Mouse (Mus musculus) adrenal gland, postnatal 14 days (tissue): ENCODE results near the gene Myzap. TPM values are rescaled to one million over a fixed set of nuclear protein-coding genes. Genes with fewer than 3 reads are reported as not detected.

ENCODE experiments used
- DNase-seq: peaks from one replicate; pipeline ENCODE4 v3.0.0; 2021; ENCODE audit warnings: mixed read lengths
- total RNA-seq: library from RNA; stranded (reverse); gene quantifications from 2 replicates; pipeline ENCODE4 v1.2.3, GENCODE M21; 2021

Myzap gene
- total RNA-seq, 1 experiment from 2014 or later, result 9.4 TPM

DNA sequence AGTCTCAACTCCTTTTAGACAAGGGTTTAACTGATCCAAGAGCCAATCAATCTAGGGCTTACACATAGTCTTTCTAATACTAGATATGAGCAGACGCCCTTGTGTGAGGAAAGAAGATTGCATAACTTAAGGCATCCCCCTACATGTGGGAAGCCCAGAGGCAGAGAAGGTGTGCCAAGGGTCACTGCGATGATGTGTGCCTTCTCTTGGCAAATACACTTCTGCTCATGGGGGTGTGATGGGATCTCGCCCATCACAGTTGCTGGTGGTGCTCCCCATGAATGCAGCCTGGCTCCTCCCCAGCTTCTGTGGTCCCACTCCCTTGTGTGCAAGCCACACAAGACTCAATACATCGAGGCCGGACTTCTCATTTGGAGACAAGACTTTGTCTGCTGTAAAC, 47.3 kb downstream of the Myzap start:
- no peak for DNase-seq

DNA sequence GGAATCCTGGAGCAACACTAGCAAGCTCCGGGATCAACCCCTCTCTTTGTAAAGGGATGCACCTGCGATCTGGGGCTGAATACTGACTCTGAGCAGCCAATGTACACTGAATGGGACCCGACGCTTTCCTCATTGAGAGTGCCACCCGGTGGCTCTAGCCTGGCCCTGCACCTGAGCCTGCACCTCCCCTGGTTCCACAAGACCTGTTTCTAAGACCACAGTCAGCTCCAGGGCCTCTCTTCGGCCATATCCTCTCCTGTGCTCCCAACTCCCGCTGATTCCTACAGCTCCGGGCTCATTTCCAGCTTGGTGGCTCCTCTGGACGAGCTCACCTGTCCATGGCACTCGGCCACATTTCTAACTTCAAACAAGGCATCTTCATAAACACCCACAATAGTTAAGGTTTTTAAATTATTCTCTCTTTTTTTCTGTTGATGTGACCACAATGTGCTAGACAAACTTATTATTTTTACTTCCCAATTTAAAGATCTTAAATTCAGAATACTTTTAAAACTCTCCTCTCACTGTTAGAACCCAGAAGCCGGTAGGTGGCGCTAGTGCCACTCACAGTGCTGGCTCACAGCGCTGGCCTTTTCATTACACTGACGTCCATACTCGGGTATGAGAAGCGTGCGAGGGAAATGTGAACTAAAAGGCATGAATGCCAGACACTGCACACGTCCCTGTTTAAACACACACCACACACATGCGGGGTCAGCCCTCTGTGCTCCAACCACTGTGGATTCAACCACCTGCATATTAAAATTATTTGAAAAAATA, 48.5 kb downstream of the Myzap start:
- peak; percentile 91 for DNase-seq

DNA sequence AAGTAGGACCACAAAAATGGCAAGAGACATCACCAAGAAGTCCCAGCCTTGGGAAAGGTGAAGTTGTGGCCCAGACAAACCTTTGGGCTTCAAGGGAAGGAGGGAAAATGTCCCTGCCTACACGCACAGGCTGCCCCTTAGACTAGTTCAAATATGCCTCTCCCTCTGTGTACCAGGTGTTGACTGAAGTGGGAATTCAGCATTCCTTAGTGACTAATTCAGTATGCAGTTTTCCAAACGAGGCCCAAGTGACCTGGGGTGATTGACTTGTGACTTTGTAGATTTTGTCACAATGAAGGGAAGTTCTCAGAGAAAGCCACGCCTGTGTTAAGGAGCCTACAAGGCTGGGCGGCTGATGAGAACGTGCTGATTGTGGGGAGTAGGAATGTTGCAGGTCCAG, 49.9 kb downstream of the Myzap start:
- DNase-seq, result no peak

DNA sequence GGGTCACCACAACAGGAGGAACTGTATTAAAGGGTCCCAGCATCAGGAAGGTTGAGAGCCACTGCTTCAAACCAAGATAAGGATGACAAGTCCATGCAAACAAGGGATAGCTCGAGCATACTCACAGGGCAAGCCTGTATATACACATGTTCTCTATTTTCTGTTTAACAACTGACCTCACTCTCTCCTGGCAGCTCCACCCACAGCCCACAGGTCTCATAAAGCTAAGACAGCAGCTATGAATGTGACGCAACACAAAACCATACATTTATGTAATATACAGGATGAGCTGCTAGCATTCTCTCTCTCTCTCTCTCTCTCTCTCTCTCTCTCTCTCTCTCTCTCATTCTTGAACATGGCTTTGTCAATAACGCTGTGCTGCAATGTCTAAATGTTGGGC, 51.4 kb downstream of the Myzap start:
- no peak for DNase-seq

DNA sequence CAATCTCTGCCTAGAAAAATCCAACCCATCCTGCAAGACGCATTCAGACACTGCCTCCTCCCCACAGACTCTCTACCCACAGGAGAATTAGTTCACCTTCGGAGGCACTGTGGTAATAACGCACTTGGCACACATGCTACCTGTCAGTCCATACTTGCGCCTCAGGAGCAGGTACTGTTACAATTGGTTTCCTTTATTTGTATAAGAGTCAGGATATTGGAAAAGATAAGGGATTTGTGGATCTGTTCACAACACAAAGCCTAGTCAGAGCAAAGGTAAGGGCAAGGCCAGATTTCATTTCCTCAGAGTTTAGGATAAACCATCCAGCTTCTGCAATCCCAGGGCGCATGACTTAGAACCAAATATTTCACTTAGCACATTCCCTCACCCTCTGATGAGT, 56.4 kb downstream of the Myzap start:
- no peak for DNase-seq

DNA sequence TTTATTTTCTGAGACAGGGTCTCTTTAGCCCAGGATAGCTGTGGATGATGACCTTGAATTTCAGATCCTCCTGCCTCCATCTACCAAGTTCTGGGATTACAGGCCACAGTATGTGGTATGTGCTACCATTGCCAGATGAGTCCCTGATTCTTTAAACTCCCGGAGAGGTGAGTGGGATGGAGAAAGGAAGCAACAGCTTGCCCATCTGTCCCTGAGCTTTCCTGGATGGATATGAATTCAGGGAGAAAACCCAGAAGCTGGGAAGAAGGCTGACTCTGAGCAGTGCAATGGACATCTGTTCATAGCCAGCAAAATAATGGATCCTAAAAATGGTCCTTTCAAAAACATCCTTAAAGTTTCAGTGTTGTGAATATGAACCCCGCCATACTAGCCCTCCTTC, 57.1 kb downstream of the Myzap start:
- DNase-seq, result no peak

DNA sequence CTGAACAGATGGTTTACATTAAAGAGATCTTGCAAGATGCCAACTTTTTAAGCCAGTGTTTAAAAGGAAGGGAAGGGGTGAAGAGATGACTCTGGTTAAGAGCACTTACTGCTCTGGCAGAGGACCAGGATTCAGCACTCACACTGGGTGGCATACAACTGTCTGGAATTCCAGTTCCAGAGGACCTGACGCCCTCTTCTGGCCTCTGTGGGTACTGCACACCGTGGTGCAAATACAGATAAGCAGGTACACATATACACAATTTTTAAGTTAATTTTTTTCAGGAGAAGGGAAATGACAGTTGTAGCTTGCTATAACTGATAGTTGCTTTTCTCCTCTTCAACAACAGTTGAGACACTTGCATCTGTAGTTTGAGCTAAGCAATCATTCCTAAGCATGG, 62.2 kb downstream of the Myzap start:
- no peak for DNase-seq

DNA sequence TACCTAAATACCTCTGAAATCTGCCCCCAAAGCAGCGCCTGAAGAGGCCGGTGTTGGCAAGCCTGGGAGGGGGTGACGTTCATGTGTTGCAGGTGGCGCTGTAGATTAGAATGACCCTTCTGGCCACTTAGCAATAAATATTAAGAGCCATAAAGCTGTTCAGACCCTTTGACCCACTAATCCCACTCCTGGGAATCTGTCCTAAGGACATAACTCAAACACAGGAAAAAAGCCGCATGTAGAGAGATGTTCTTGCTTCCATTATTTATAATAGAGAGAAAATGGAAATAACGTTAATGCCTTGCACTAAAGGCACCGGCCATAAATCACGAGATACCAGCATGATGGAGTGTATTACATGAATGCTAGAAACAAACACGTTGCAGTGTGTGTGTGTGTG, 64.7 kb downstream of the Myzap start:
- DNase-seq, result no peak

DNA sequence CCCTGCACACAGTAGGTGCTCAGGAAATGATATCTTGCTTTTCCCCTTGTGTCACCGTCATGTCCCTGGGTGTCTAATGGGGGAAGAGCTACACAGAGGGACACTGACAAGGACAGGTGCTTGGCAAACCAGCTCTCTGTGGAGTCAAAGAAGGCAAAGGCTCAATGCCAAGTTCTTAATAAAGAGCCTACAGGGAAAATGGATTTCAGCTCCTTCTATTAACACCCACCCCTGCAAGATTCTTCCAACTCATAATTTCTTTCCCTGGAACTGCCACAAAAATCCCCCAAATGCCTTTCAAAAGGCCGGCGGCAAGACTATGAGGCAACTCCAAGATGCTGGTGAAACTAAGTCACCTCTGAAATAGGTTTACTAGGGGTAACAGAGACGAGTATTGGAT, 68.3 kb downstream of the Myzap start:
- no peak for DNase-seq

DNA sequence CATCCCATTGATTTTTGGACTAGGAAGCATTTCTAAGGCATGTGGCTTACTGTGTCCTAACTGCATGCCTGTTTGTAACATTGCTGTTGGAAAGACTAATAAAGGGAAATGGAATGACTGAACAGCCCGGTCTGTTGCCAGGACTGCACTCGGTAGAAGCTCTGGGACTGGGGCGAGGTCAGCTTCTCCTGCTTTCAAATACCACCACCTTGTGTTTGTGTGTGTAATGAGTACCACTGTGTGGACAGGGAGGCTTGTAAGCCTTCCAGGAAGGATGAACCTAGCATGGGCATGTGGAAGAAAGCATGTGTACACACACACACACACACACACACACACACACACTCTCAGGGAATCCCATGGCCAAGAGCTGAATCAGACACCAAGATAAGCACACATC, 72.3 kb downstream of the Myzap start:
- peak; percentile 13 for DNase-seq

DNA sequence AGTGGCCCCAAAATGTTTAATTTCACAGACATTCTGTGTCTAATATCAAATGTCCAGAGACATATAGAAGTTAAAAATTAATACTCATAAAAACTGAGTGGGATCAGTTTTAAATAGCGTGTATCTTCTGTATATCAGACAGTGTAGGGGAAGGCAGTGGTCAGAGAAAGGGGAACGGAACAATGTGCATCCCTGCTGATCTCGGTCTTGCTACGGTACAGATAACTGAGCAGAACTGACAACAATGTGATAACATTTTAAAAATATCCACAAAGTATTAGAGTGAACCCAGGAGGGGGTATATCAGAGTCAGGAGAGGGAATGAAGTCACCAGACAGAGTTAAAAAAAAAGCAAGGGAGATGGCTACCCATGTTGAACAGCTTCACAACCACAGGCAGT, 74.7 kb downstream of the Myzap start:
- DNase-seq, result no peak

DNA sequence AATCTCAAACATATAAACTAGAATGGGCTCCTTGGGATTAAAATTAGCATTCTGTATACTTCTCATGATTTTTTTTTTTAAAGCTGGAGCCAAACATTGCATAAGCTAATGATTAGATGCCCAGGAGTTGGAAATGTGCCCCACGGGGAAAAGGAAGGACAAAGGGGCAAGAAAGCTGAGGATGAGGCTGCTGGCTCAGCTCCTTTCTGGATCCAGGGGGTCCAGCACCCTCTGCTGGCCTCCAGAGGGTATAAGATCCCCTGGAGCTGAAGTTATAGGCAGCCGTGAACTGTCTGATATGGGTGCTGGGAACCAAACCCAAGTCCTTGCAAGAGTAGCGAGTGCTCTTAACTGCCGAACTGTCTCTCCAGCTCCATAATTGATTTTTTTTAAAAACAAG, 76.3 kb downstream of the Myzap start:
- DNase-seq, result no peak

DNA sequence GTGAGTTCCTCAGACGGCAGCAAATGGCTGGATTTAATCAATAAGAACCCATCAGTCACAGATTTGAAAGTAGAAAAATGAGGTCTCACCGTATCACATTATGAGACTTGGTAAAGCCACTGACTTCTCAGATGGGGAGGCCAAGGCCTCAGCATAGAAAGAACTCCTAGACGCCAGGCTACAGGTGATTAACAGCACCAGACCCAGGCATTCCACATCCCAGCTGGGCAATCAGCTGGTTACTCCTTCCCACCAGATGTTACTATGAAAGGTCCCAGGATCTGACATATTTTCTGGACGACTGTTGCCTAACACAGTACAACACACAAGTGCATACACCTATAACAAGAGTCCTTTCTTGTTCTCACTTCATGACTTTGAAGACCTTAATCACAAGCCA, 78.6 kb downstream of the Myzap start:
- DNase-seq, result no peak

DNA sequence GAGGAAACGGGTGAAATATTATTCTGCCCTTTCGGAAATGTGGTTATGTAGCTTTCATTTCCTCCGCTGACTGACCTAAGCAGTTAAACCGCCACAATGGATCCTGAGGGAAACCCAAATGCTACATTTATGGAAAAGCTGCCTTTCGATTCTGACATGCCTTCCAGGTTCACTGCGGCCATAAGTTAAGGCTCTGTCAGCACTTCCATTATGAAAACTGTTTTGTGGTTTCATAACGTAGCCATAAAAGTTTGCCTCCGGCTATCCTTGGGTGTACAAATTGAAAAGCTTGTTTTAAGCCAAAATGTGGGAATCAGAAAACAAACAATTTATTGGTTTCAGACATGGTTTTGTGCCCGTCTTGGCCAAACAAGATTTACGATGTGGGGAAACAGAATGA, 79.3 kb downstream of the Myzap start:
- no peak for DNase-seq

DNA sequence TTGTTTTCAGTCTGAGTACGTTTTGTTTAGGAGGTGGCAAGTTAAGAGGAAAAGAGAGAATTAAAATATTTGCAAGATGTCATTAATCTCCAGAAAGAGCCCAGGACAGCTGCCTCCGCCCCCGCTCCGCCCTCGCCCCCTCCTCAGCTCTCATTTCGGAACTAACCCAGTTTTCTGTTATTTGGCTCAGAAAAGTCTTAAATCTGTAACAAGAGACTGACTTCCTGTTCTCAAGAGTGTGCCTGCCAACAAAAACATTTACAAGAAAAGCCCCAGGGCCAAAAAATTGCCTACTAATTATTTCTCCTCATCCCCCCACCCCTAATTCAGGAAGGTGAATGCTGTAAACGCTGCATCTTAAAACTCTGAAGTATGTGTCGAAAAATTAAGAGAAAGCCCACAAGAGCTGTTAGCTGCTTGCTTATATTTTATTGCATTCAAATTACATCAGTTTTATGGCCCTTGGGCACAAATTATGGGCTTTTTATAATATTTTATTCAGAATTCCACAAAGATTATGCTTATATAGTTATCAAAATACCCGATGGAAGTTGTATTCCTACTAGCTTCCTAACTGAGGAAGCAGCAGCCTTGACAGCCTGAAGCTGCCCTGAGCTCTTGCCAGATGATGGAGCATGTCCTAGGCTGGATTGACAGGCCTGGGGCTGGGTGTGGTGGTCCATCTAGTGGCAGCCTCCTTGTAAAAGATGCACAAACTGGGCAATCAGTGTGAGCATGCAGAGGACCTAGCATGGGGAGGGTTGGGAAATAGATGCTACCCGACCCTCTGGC, 93.6 kb downstream of the Myzap start:
- no peak for DNase-seq

DNA sequence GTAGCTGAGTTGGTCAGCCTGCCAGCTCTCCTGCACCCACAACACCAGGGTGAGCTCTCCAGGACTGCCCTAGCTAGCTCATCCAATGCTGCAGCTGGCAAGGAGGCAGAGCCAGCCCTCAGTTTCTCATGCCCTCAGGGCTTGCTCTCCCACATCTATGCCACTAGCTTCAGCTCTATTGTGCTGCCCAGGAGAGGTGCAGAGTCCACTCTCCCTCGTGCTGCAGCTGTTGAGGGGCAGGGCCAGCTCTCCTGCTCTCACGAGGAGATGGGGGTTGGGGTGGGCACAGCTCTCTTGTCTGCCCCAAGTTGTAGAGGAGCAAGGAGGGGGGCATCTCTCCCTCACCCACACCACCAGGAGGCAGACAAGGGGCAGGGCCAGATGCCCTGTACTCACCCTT, 95.5 kb downstream of the Myzap start:
- no peak for DNase-seq

DNA sequence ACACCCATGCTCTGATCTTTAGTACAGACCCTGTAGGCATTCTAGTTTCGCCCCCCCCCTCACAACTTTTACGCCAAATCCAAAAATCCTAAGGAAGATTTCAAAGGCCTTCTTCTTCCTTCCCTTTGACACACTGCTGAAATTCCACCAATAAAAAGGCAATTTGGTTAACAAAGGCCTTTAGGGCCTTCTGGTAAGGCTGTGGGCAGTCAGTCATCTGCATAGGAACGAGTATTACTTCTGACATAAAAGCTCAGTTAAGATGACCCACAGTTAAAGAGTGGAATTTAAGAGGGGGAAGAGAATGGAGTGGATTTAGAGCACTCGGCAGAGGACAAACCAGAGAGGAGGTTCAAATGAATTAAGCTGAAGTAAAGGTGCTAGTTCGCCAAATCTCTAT, 98.4 kb downstream of the Myzap start:
- DNase-seq, result no peak

DNA sequence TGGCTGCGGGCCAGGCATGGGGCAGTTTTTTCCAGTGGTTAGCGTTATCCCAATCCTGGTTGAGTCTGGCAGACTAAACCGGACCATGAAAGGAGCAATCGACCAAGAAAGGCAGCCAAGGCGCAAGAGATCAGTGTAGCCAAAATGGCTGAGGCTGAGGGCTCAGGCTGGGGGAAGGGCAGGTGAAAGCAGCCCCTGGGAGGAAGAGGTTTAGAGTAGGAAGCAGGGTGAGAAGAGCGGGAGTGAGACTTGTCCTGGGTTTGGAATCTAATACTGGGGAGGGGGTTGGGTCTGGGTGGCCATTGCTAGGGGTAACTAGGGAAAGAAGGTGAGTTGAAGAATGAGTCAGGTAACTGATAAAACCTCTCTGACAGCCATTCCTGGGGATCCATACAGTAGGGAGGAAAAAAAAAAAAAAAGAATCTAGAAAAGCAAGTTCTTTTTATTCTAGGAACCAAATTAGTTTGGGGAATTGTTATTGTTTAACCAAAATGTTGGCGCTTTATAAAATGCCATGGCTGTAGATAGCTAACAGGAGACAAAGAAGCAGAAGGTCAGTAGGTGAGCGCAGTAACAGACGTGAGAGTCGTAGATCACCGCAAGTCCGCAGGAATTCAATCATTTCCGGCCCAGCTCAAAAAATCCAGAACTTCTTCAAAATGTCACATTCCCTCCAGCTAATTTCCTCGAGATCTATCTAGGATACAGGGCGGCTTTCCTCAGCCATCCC, 99.7 kb downstream of the Myzap start:
- DNase-seq, result no peak

DNA sequence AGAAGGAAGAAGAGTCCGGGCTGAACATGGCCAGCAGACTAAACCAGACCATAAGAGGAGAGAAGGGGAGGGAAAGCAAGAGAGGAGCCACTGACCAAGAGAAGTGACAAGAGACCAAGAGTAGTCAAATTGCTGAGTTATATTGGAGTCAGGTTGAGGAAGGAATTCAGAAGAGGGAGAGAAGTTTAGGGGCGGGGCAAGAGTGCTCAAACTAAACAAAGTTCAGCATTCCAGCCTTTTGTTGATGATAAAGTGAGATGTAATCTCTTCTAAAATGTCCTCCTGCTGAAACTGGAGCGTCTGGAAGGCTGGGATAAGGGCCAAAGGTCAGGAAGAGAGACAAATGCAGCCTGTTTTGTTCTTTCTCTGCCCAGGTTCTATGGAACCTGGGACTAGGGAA, 102.1 kb downstream of the Myzap start:
- DNase-seq, result no peak

DNA sequence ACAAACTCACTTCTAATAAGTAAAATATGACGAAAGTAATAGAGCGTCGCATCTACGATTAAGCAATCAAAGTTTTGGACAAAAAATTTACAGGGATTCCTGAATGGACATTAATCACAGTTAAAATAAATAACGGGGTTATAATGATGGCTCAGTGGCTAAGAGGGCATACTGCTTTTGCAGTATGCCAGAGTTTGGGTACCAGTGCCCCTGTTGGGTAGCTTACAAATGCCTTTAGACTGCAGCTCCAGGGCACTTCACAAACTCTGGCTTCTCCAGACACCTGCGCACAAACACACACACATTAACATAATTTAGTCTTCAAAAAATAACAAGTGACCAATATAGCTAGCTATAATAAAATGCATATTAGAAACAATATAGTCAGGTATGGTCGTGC, 106.0 kb downstream of the Myzap start:
- DNase-seq, result no peak

DNA sequence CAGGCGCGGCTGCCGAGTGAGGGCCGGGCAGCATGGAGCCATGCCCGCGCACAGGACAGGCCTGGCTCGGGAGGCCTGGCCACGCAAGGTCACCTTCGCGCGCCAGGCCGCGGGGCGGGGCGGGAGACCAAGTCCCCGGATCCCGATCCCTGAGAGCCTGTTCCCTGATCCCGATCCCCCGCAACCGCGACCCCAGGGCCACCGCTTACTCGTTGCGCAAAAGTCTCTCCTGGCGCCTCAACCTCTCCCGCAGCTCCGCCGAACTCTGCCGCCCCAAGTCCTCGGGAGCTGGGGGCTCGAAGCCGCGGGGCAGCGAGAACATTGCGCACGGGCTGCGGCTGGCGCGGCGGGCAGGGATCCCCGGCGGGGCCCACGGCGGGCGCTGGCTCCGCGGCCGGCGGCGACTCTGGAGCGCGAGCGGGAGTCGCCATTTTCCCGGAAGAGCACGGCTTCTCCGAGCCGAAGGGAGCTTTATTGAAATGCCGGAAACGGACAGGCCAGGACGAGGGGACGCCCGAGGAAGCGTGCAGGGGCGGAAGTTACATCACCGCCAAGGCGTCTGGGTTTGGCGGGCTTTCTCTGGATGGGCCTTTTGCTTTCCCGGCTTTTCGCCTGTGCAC, 106.6 kb downstream of the Myzap start, which contains the start of gene Polr2m:
TSS of gene Polr2m (minus strand) at position 461 of the 620 bp plus-strand sequence.
- DNase-seq, result peak; percentile 98

DNA sequence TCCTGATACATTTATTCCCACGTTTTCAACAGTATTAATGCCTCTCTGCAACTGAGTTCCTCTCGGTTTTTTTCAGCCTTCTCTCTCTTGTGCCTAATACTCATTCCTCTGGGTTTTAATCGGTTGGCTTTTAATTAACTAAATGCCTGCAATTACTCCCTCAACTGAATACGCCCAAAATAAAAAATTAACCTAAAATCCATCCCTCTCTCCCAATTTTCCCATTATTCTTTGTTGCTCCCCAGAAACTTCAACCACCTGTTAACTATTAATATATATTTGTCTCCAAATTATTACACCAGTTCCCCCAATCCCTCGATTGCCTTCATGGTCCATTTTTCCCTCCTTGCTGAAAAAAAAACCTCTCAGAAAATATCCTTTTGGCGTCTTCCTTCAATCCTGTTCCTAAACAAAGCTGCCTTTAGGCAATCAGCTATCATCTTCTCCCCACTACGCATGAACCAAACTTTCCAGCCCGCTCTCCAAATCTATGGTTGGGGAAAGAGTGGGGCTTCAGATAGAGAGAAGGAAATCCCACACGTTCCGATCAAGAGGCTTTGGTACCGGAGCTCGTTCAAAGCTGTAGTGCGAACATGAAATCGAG, 107.2 kb downstream of the Myzap start:
- no peak for DNase-seq
